ENCODE assay signal across 9 mouse cellular contexts in the genomic region with DNA sequence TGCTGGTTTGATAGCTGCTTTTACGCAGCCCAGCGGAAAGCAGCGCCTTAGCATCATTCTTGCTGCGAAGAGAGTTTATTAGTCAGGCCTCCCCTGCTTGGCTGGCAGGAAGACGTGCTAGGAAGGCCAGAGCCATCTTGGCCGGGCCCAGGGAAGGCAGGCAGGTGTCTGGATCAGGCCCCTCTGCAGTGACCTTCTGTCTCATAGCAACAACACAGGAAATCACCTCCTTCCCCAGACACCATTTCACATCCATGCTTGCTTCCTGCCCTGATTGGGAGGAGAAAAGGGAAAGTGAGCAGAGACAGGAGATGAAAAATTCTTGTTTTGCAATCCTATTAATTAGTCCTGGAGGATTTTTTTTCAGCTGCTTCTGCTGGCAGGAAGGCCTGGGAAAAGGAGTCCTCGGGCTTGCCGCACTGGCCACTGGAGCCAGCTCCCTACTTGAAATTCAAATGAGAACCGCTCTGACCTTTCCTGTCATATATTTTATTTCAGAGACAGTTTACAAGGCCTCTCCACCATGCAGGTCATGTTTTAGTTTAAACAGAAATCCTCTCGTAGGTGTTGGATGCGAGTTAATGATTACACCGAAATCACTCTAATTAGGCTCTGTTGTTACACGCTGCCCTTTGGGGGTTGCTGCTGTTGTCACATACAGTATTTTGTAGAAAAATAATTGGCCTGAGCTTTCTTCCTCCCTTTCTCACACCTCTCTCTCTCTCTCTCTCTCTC.
DNase-seq lines count a peak whose midpoint lies in the region; ATAC-seq lines count a peak whose summit lies in the region.
"Had no signal": no experiment of that assay in that cellular context is flagged by ENCODE, and none has a peak within 500 bp of the region (broad histone marks: within the 10 kb centered on the region; RNA-seq: fewer than 3 reads in every experiment).

No protein-coding gene starts in this region.

- no peaks in the 10 kb centered on the region for H3K36me3 ChIP-seq in hindbrain, embryonic 12.5 days
- H3K36me3 ChIP-seq in limb, embryonic 12.5 days: no peaks in the 10 kb centered on the region

- 34% methylated on average over 13 of the region's 13 CpGs for WGBS in hindbrain, embryonic 12.5 days
- 12% methylated on average over 13 of the region's 13 CpGs for WGBS in limb, embryonic 12.5 days

- H3K27ac ChIP-seq in hindbrain, embryonic 12.5 days: peak overlapping the region; percentile 64; the same call in 1 of the 2 replicates
- peak overlapping the region; percentile 30; the same call in 1 of the 2 replicates for H3K27ac ChIP-seq in limb, embryonic 12.5 days
- H3K27ac ChIP-seq: heart, adult 2 months had no signal

- no peak overlapping the region for H3K4me2 ChIP-seq in hindbrain, embryonic 12.5 days (replicated peaks)
- no peak overlapping the region for H3K4me2 ChIP-seq in limb, embryonic 12.5 days

- ATAC-seq in hindbrain, embryonic 12.5 days (ENCODE audit: low FRiP score): peak; percentile 64
- ATAC-seq in limb, embryonic 12.5 days (ENCODE audit: insufficient number of reproducible peaks, insufficient read depth, low FRiP score, low TSS enrichment, low read depth): no peak

- H3K9me3 ChIP-seq in hindbrain, embryonic 12.5 days (replicated peaks): no peaks in the 10 kb centered on the region
- H3K9me3 ChIP-seq in limb, embryonic 12.5 days: no peaks in the 10 kb centered on the region

- DNase-seq in right cerebral cortex, postnatal 10 days (ENCODE audit: low spot score in 2 of 2): peak; percentile 56 to 62
- no peak for DNase-seq in right cerebral cortex, postnatal 36 days (ENCODE audit: low spot score in 2 of 2)
- peak; percentile 30 to 64 for DNase-seq in cerebellum, postnatal 4 days (ENCODE audit: low spot score in 2 of 2)
- DNase-seq in spleen, adult 18-20 months: no peak
- no peak for DNase-seq in urinary bladder, adult 2 months (ENCODE audit: low spot score)

- H3K4me1 ChIP-seq in hindbrain, embryonic 12.5 days: peaks cover 17% of the 10 kb centered on the region
- H3K4me1 ChIP-seq in limb, embryonic 12.5 days (replicated peaks): peaks cover 30% of the 10 kb centered on the region

- no peak overlapping the region for H3K4me3 ChIP-seq in hindbrain, embryonic 12.5 days
- H3K4me3 ChIP-seq in limb, embryonic 12.5 days (replicated peaks): no peak overlapping the region
- H3K4me3 ChIP-seq: heart, adult 2 months; myocyte had no signal

- no peak overlapping the region for H3K9ac ChIP-seq in hindbrain, embryonic 12.5 days
- no peak overlapping the region for H3K9ac ChIP-seq in limb, embryonic 12.5 days (replicated peaks)

- peaks cover 4% of the 10 kb centered on the region; the same call in 1 of the 2 replicates for H3K27me3 ChIP-seq in hindbrain, embryonic 12.5 days
- no peaks in the 10 kb centered on the region for H3K27me3 ChIP-seq in limb, embryonic 12.5 days

Comparison
In these comparisons a context has a peak if more than half of its experiments do, and no peak if none do; other contexts are left out.
1. DNase-seq: peak in right cerebral cortex, postnatal 10 days (2 of 2) and cerebellum, postnatal 4 days (2 of 2); none in right cerebral cortex, postnatal 36 days (0 of 2), spleen, adult 18-20 months (0 of 2) and urinary bladder, adult 2 months (single experiment).